Mouse (Mus musculus) embryonic facial prominence, embryonic 14.5 days (tissue): ENCODE results near the gene Cldn12. TPM values are rescaled to one million over a fixed set of nuclear protein-coding genes. Genes with fewer than 3 reads are reported as not detected.

Experiments
- ATAC-seq: fragments of 200-750 bp; cut with Nextera tagmentation; 2 replicates; pipeline ENCODE4 v1.8.0; 2017; ENCODE audit warnings: low read depth, moderate number of reproducible peaks, moderate TSS enrichment
- DNase-seq: peaks from one replicate; pipeline ENCODE4 v3.0.0-alpha.2; 2015; ENCODE audit warnings: low spot score
- H3K27ac ChIP-seq: fragments of 300-500 bp; sonication (generic); replicated peaks from 2 replicates; pipeline ENCODE4 v1.5.1; 2014; ENCODE audit warnings: low read depth, mild to moderate bottlenecking, low read length, moderate library complexity
- H3K27me3 ChIP-seq: fragments of 300-500 bp; sonication (generic); replicated peaks from 2 replicates; pipeline ENCODE4 v1.6.1; 2014; ENCODE audit warnings: low read length; ENCODE audit not compliant: control insufficient read depth, insufficient read depth
- H3K36me3 ChIP-seq: fragments of 300-500 bp; sonication (generic); 2 replicates; pipeline ENCODE4 v1.6.1; 2014; ENCODE audit warnings: low read length, mixed read lengths; ENCODE audit not compliant: control insufficient read depth, insufficient read depth
- H3K4me1 ChIP-seq: fragments of 300-500 bp; sonication (generic); 2 replicates; pipeline ENCODE4 v1.6.1; 2014; ENCODE audit warnings: antibody characterized with exemption, low read length; ENCODE audit not compliant: control insufficient read depth, insufficient read depth
- H3K4me2 ChIP-seq: fragments of 300-500 bp; sonication (generic); 2 replicates; pipeline ENCODE4 v1.6.1; 2014; ENCODE audit warnings: low read depth, mild to moderate bottlenecking, low read length, moderate library complexity, mixed read lengths
- H3K4me3 ChIP-seq: fragments of 300-500 bp; sonication (generic); 2 replicates; pipeline ENCODE4 v1.5.1; 2014; ENCODE audit warnings: low read depth, mild to moderate bottlenecking, low read length
- H3K9ac ChIP-seq: fragments of 300-500 bp; sonication (generic); 2 replicates; pipeline ENCODE4 v1.6.1; 2014; ENCODE audit warnings: low read depth, mild to moderate bottlenecking, low read length, moderate library complexity, mixed read lengths
- H3K9me3 ChIP-seq: fragments of 300-500 bp; sonication (generic); 2 replicates; pipeline ENCODE4 v1.6.1; 2016; ENCODE audit warnings: low read length; ENCODE audit not compliant: control insufficient read depth
- WGBS: fragments of 180-500 bp; shearing (Covaris S2); extraction: QIAGEN DNeasy Blood & Tissue Kit; methylation state at CpG from one replicate; pipeline ENCODE4 v1.1.7; 2014; 5-methylcytosine and 5-hydroxymethylcytosine counted together
- polyA plus RNA-seq: library from polyadenylated mRNA; unstranded; fragments of >200 nt; fragmentation: Nextera tagmentation; extraction: Ambion mirVana; gene quantifications from 2 replicates; pipeline ENCODE4 v1.2.1, GENCODE M21; 2014

Gene Cldn12
- polyA plus RNA-seq, 1 experiment from 2014 or later, result 15.6 TPM

- Histone ChIP-seq H3K9me3 (no peaks in the 10 kb centered on the region), H3K9ac (no peak overlapping the region), H3K27me3 (no peaks in the 10 kb centered on the region), H3K4me1 (no peaks in the 10 kb centered on the region), H3K27ac (no peak overlapping the region), H3K4me3 (no peak overlapping the region), H3K4me2 (no peak overlapping the region), H3K36me3 (peaks cover 24% of the 10 kb centered on the region)
- ATAC-seq, result no peak
- DNase-seq, result no peak
- 88% methylated on average over 1 of the region's 1 CpGs for WGBS
These were observed 21.4 kb upstream of the Cldn12 start for GRCm38 (mm10) chr5:5536131-5536530.

GRCm38 (mm10) chr5:5533656-5534420 lies 19.1 kb upstream of the Cldn12 start:
- peaks cover 9% of the 10 kb centered on the region for H3K36me3 ChIP-seq
- H3K27me3 ChIP-seq, result no peaks in the 10 kb centered on the region
- H3K9ac ChIP-seq, result no peak overlapping the region

GRCm38 (mm10) chr5:5515411-5515810 lies 653 bp upstream of the Cldn12 start:
- no peak overlapping the region for H3K9ac ChIP-seq
- no peak for ATAC-seq
- H3K27ac ChIP-seq, result no peak overlapping the region
- DNase-seq, result no peak
- H3K4me3 ChIP-seq, result no peak overlapping the region
- no peaks in the 10 kb centered on the region for H3K9me3 ChIP-seq
- peaks cover 5% of the 10 kb centered on the region; the same call in 1 of the 2 replicates for H3K36me3 ChIP-seq
- no peaks in the 10 kb centered on the region for H3K27me3 ChIP-seq
- 0 out of 2 replicates have a peak, but pooled peaks cover 2% of the 10 kb centered on the region for H3K4me1 ChIP-seq
- peak overlapping the region; percentile 85 for H3K4me2 ChIP-seq
- 78% methylated on average over 5 of the region's 5 CpGs for WGBS

More at GRCm38 (mm10) chr5:5533656-5534420, 19.1 kb upstream of the Cldn12 start:
- ATAC-seq (no peak), DNase-seq (no peak)
- H3K4me3 ChIP-seq, result no peak overlapping the region
- 95% methylated on average over 3 of the region's 3 CpGs for WGBS
- H3K9me3 ChIP-seq, result no peaks in the 10 kb centered on the region
- H3K27ac ChIP-seq, result no peak overlapping the region
- H3K4me2 ChIP-seq, result no peak overlapping the region
- no peaks in the 10 kb centered on the region for H3K4me1 ChIP-seq

GRCm38 (mm10) chr5:5511401-5511800 lies 3.4 kb downstream of the Cldn12 start:
- DNase-seq (no peak), ATAC-seq (no peak)
- peaks cover 24% of the 10 kb centered on the region for H3K36me3 ChIP-seq
- 83% methylated on average over 3 of the region's 3 CpGs for WGBS
- H3K9me3 ChIP-seq, result no peaks in the 10 kb centered on the region
- H3K4me1 ChIP-seq, result 0 out of 2 replicates have a peak, but pooled peaks cover 3% of the 10 kb centered on the region
- no peak overlapping the region for H3K4me3 ChIP-seq
- H3K9ac ChIP-seq, result no peak overlapping the region
- H3K27me3 ChIP-seq, result no peaks in the 10 kb centered on the region
- H3K27ac ChIP-seq, result no peak overlapping the region
- H3K4me2 ChIP-seq, result no peak overlapping the region

DNA sequence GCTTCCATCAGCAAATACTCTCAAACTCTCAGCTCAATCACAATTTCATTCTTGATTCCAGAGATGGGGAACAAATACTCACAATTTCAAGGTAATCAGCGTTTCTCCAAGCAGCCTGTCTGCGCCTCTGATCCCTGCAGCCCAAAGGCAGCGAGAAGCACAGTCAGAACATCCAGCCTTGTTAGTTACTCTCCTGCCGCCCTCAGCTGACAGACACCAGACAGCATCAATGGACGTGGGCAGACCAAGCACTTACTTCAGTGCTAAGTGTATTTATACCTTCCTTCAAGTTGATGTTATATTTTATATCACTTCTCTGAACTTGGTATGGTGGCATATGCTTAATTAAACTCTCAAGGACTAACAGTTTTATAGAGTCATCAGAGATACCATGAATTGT lies 3.8 kb downstream of the Cldn12 start:
- Histone ChIP-seq H3K9ac (no peak overlapping the region), H3K4me1 (0 out of 2 replicates have a peak, but pooled peaks cover 3% of the 10 kb centered on the region), H3K4me2 (no peak overlapping the region), H3K27ac (no peak overlapping the region), H3K4me3 (no peak overlapping the region), H3K27me3 (no peaks in the 10 kb centered on the region), H3K36me3 (peaks cover 28% of the 10 kb centered on the region), H3K9me3 (no peaks in the 10 kb centered on the region)
- ATAC-seq, result no peak
- 81% methylated on average over 5 of the region's 5 CpGs for WGBS
- DNase-seq, result no peak

- DNase-seq (peak; percentile 62), ATAC-seq (no peak)
- Histone ChIP-seq H3K4me3 (no peak overlapping the region), H3K9me3 (no peaks in the 10 kb centered on the region), H3K9ac (no peak overlapping the region), H3K27ac (no peak overlapping the region), H3K27me3 (no peaks in the 10 kb centered on the region), H3K4me1 (0 out of 2 replicates have a peak, but pooled peaks cover 3% of the 10 kb centered on the region), H3K4me2 (no peak overlapping the region), H3K36me3 (peaks cover 32% of the 10 kb centered on the region)
- 64% methylated on average over 10 of the region's 10 CpGs for WGBS
These were observed 4.4 kb downstream of the Cldn12 start for GRCm38 (mm10) chr5:5510304-5510887.

- H3K27ac ChIP-seq, result no peak overlapping the region
- H3K4me1 ChIP-seq, result 0 out of 2 replicates have a peak, but pooled peaks cover 3% of the 10 kb centered on the region
- no peaks in the 10 kb centered on the region for H3K27me3 ChIP-seq
- H3K4me3 ChIP-seq, result no peak overlapping the region
- no peak for ATAC-seq
- peaks cover 35% of the 10 kb centered on the region for H3K36me3 ChIP-seq
- no peak for DNase-seq
- no peak overlapping the region for H3K4me2 ChIP-seq
- H3K9me3 ChIP-seq, result no peaks in the 10 kb centered on the region
- 88% methylated on average over 6 of the region's 10 CpGs for WGBS
- no peak overlapping the region for H3K9ac ChIP-seq
These were observed 6.5 kb downstream of the Cldn12 start for GRCm38 (mm10) chr5:5508231-5508630.

DNA sequence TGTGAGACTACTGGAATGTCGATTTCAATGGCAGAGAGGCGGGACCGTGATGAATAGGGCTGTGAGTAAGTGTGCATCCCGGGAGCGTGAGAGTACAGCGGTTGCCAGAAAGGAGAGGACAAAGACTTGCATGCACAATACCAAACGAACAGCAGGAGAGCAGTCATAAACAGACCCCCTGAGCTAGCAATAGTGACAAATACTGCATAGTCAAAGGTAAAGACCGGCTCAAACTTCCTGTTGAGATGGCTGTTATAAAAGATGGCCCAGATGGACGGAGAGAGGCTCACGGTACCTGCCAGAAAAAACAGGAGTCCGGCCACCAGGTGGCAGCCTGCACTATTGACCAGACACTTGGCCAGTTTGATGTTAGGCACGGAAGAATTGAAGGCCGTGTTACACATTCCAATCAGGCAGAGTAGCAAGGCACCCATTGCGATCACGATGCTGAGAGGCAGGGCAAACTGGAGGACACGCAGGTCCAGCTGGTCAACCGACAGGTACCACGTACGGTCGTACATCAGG lies 7.0 kb downstream of the Cldn12 start:
- WGBS, result 58% methylated on average over 19 of the region's 20 CpGs
- DNase-seq (peak; percentile 48), ATAC-seq (peak; percentile 44; the same call in 1 of the 2 replicates)
- no peak overlapping the region for H3K4me3 ChIP-seq
- 0 out of 2 replicates have a peak, but pooled peaks cover 3% of the 10 kb centered on the region for H3K4me1 ChIP-seq
- H3K27ac ChIP-seq, result no peak overlapping the region
- no peak overlapping the region for H3K4me2 ChIP-seq
- no peaks in the 10 kb centered on the region for H3K9me3 ChIP-seq
- no peak overlapping the region for H3K9ac ChIP-seq
- H3K27me3 ChIP-seq, result no peaks in the 10 kb centered on the region
- peaks cover 35% of the 10 kb centered on the region for H3K36me3 ChIP-seq
